Mouse (Mus musculus) heart, postnatal 0 days (tissue): ENCODE results near the gene Smim13. TPM values are rescaled to one million over a fixed set of nuclear protein-coding genes. Genes with fewer than 3 reads are reported as not detected.

ENCODE experiments used
- ATAC-seq: fragments of 200-750 bp; cut with Nextera tagmentation; 2 replicates; pipeline ENCODE4 v1.8.0; 2017; ENCODE audit warnings: low read depth, moderate number of reproducible peaks, moderate library complexity; ENCODE audit not compliant: insufficient read depth
- DNase-seq: peaks from one replicate; pipeline ENCODE4 v3.0.0-alpha.2; 2016; ENCODE audit warnings: low spot score
- H3K27ac ChIP-seq: fragments of 300-500 bp; sonication (generic); 2 replicates; pipeline ENCODE4 v1.5.1; 2014; ENCODE audit warnings: low read depth, mild to moderate bottlenecking
- H3K27me3 ChIP-seq: fragments of 300-500 bp; sonication (generic); 2 replicates; pipeline ENCODE4 v1.6.1; 2014; ENCODE audit warnings: low read length, mixed read lengths; ENCODE audit not compliant: control insufficient read depth, insufficient read depth
- H3K36me3 ChIP-seq: fragments of 300-500 bp; sonication (generic); replicated peaks from 2 replicates; pipeline ENCODE4 v1.6.1; 2014; ENCODE audit warnings: low read length, mixed read lengths; ENCODE audit not compliant: control insufficient read depth, insufficient read depth
- H3K4me1 ChIP-seq: fragments of 300-500 bp; sonication (generic); 2 replicates; pipeline ENCODE4 v1.6.1; 2014; ENCODE audit warnings: antibody characterized with exemption; ENCODE audit not compliant: control insufficient read depth, insufficient read depth
- H3K4me2 ChIP-seq: fragments of 300-500 bp; sonication (generic); 2 replicates; pipeline ENCODE4 v1.6.1; 2014; ENCODE audit warnings: low read depth, mild to moderate bottlenecking, low read length, moderate library complexity
- H3K4me3 ChIP-seq: fragments of 300-500 bp; sonication (generic); 2 replicates; pipeline ENCODE4 v1.5.1; 2014; ENCODE audit warnings: low read depth, low read length
- H3K9ac ChIP-seq: fragments of 300-500 bp; sonication (generic); replicated peaks from 2 replicates; pipeline ENCODE4 v1.6.1; 2014; ENCODE audit warnings: low read depth, low read length, mixed read lengths
- H3K9me3 ChIP-seq: fragments of 300-500 bp; sonication (generic); replicated peaks from 2 replicates; pipeline ENCODE4 v1.6.1; 2016; ENCODE audit warnings: low read length; ENCODE audit not compliant: control insufficient read depth
- CTCF ChIP-seq: IDR thresholded peaks from 2 replicates; pipeline ENCODE4 v1.5.1; 2016; ENCODE audit warnings: antibody characterized with exemption, control low read depth, low read depth
- EP300 ChIP-seq: IDR thresholded peaks from 2 replicates; pipeline ENCODE4 v1.6.1; 2016; ENCODE audit warnings: antibody characterized with exemption, low read depth
- WGBS: fragments of 180-500 bp; shearing (Covaris S2); extraction: QIAGEN DNeasy Blood & Tissue Kit; methylation state at CpG from one replicate; pipeline ENCODE4 v1.1.7; 2014; 5-methylcytosine and 5-hydroxymethylcytosine counted together
- polyA plus RNA-seq: library from polyadenylated mRNA; unstranded; fragments of >200 nt; fragmentation: Nextera tagmentation; extraction: Ambion mirVana; gene quantifications from 2 replicates; pipeline ENCODE4 v1.2.1, GENCODE M21; 2015
- total RNA-seq: library from RNA; depleted of rRNA; stranded (reverse); fragments of >200 nt; gene quantifications from 2 replicates; pipeline ENCODE4 v1.2.3, GENCODE M21; 2014; ENCODE audit warnings: low replicate concordance

Smim13 gene
- total and polyA plus RNA-seq, 2 experiments from 2014 or later: 7.9 to 15.5 TPM

DNA sequence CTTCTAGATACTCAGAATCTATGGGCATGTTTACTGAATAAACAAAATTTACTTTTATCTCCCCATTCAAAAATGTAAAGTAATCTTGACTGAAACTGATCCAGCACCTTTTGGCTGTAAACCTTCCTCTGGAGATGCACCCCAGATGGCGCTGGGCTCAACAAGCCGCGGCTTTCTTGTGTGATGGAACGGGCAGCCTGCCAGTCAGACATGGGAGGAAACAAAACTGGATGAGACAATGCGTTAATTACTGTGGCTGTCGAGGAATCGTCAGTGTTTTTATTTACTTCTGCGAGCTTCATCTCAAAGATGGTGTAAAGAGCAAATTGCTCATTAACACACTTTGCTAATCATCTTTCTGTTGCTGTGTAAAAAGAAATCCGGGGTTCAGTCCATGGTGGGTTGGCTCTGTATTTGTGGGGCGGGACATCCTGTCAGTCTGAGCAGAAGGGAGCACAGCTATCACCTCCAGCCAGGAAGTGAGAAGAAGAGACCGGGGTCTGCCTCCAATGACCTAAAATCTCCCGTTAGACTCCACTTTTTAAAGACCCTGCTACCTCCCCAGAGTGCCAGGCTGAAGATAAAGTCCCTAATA, 18.2 kb upstream of the Smim13 start:
- Histone ChIP-seq H3K27ac (no peak overlapping the region), H3K27me3 (no peaks in the 10 kb centered on the region), H3K36me3 (no peaks in the 10 kb centered on the region), H3K4me3 (no peak overlapping the region), H3K4me1 (no peaks in the 10 kb centered on the region), H3K9me3 (no peaks in the 10 kb centered on the region), H3K4me2 (no peak overlapping the region), H3K9ac (no peak overlapping the region)
- 77% methylated on average over 12 of the region's 12 CpGs for WGBS
- no peak for DNase-seq
- no peak for TF ChIP-seq CTCF
- no peak for TF ChIP-seq EP300
- ATAC-seq: no peak

DNA sequence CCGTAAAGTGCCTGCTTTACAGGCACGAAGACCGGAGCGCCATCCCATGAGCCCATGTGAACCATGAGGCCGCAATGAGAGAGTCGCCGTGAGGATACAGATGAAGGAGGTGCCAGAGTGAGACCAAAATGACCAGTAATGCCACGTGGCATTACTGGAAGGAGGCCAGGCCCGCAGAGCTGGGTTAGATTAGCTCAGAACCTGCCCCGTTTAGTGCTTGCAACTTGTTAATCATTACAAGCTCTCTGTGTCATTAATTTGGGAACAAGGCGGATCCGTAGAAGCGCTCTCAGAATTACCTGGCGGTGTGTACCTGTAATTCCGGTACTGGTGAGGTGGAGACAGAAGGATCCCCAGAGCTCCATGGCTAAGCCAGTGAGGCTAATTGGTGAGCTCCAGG, 17.4 kb upstream of the Smim13 start:
- WGBS: 88% methylated on average over 15 of the region's 15 CpGs
- no peaks in the 10 kb centered on the region for H3K36me3 ChIP-seq
- no peak overlapping the region for H3K9ac ChIP-seq
- no peaks in the 10 kb centered on the region for H3K9me3 ChIP-seq
- no peaks in the 10 kb centered on the region for H3K27me3 ChIP-seq
- no peaks in the 10 kb centered on the region for H3K4me1 ChIP-seq
- no peak overlapping the region for H3K4me2 ChIP-seq
- H3K4me3 ChIP-seq: no peak overlapping the region
- no peak for TF ChIP-seq CTCF
- TF ChIP-seq EP300: no peak
- no peak for DNase-seq
- no peak for ATAC-seq
- no peak overlapping the region for H3K27ac ChIP-seq

DNA sequence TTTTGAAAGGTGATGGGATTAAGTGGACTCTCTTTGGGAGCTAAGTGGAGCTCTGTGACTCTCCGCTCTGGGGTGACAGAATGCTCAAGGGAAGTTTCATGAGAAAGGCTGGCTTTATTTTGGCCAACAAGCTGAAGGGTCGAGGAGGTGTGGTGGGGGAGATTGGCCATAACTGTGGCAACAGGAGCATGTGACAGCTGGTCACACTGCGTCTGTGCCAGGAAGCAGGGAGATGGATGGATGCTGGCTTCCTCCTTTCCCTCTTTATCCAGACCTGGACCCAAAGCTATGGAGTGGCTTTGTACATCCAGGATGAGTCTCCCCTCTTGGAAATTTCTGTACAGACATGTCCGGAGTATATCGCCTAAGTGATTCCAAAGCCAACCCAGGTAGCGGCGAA, 16.4 kb upstream of the Smim13 start:
- Histone ChIP-seq H3K9ac (no peak overlapping the region), H3K9me3 (no peaks in the 10 kb centered on the region), H3K4me2 (no peak overlapping the region), H3K4me1 (no peaks in the 10 kb centered on the region), H3K27me3 (no peaks in the 10 kb centered on the region), H3K4me3 (no peak overlapping the region), H3K27ac (no peak overlapping the region), H3K36me3 (no peaks in the 10 kb centered on the region)
- ATAC-seq (no peak), DNase-seq (no peak)
- TF ChIP-seq EP300: no peak
- WGBS: 78% methylated on average over 7 of the region's 7 CpGs

DNA sequence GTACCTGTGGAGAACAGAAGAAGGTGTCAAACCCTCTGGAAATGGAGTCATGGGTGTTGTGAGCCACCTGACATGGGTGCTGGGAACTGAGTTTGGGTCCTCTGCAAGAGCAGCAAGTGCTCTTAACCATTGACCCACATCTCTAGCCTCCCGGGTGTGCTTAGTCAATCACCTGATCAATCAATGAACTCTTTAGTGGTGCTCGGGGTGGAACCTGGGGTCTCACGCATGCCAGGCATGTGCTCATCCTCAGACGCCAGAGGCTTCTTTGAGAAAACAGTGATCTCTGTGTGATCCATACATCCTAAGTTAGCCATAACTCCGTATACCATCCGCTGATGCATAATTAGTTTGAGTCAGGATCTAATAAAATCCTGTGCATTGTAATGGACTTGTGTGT, 14.5 kb upstream of the Smim13 start:
- TF ChIP-seq EP300 (no peak), CTCF (no peak)
- ATAC-seq: no peak
- H3K9me3 ChIP-seq: no peaks in the 10 kb centered on the region
- WGBS: 82% methylated on average over 6 of the region's 6 CpGs
- no peak overlapping the region for H3K9ac ChIP-seq
- H3K4me2 ChIP-seq: no peak overlapping the region
- H3K27me3 ChIP-seq: no peaks in the 10 kb centered on the region
- no peak overlapping the region for H3K4me3 ChIP-seq
- no peak overlapping the region for H3K27ac ChIP-seq
- no peaks in the 10 kb centered on the region for H3K4me1 ChIP-seq
- DNase-seq: no peak
- no peaks in the 10 kb centered on the region for H3K36me3 ChIP-seq

DNA sequence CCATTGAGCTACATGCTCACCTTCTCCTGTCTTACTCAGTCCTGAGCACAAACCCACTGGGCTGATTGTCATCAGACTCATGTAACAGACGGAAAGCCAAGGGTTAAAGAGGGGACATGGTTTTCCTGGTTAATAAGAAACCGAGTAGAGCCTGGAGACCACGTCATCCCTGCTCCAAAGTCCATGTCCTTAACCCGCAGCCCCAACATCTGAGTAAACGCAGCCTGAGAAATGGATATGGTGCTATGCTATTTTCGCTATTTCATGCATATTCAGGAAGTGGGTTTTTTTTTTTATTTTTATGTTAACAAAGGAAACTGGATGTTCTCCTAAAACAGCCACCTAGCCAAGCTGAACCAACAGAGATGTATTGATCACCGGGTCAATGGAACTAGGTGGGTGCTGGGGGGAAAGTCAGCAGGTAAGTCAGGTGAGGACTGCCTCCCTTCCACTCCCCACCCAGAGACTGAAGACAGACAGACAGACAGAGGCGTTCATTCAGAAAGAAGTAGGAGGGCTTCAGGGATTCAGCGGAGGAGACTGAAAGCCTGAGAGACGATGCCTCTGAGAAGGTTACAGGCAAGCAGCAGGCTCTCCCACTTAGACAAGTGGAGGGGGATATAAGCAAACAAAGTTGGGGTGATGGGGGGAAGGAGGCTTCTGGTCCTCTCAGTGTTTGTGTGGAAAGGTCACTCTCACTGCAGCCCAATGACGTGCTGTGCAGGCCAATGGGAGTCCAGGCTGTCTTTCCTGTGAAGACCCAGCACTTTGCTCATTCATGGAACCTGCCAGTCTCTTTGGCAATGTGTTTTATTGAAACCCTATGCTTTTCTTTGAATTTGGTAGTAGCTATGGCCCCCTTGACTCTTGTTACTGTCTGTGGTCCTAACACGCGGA, 13.6 kb upstream of the Smim13 start:
- H3K36me3 ChIP-seq: no peaks in the 10 kb centered on the region
- H3K4me3 ChIP-seq: no peak overlapping the region
- no peak overlapping the region for H3K4me2 ChIP-seq
- WGBS: 64% methylated on average over 13 of the region's 13 CpGs
- H3K9me3 ChIP-seq: no peaks in the 10 kb centered on the region
- H3K9ac ChIP-seq: no peak overlapping the region
- ATAC-seq: no peak
- no peak overlapping the region for H3K27ac ChIP-seq
- no peaks in the 10 kb centered on the region for H3K27me3 ChIP-seq
- DNase-seq: no peak
- TF ChIP-seq EP300: no peak
- TF ChIP-seq CTCF: no peak
- H3K4me1 ChIP-seq: no peaks in the 10 kb centered on the region
